Comparison of ENCODE assay signal across 19 mouse cellular contexts in genomic region chr11:87703654-87704053, GRCm38 (mm10). TPM values are rescaled to one million over a fixed set of nuclear protein-coding genes. Genes with fewer than 3 reads are reported as not detected.
DNase-seq lines count a peak whose midpoint lies in the region; ATAC-seq and TF ChIP-seq lines count a peak whose summit lies in the region.
"Had no signal": no experiment of that assay in that cellular context is flagged by ENCODE, and none has a peak within 500 bp of the region (broad histone marks: within the 10 kb centered on the region; RNA-seq: fewer than 3 reads in every experiment).

No protein-coding gene starts in this region.

- whole genome bisulfite sequencing in stomach, embryonic 16.5 days: 72% methylated on average over 5 of the region's 5 CpGs
- 66% methylated on average over 5 of the region's 5 CpGs for WGBS in stomach, postnatal 0 days
- 68% methylated on average over 5 of the region's 5 CpGs for WGBS in intestine, postnatal 0 days
- WGBS in liver, embryonic 16.5 days (ENCODE audit: insufficient replicate concordance): 45% methylated on average over 5 of the region's 5 CpGs

- peaks cover 6% of the 10 kb centered on the region; the same call in 1 of the 2 replicates for H3K4me1 ChIP-seq in stomach, embryonic 16.5 days (ENCODE audit: control insufficient read depth, insufficient read depth, low read length)
- no peaks in the 10 kb centered on the region for H3K4me1 ChIP-seq in stomach, postnatal 0 days (replicated peaks; ENCODE audit: control insufficient read depth, insufficient read depth)
- 0 out of 2 replicates have a peak, but pooled peaks cover 5% of the 10 kb centered on the region for H3K4me1 ChIP-seq in intestine, postnatal 0 days (replicated peaks; ENCODE audit: control insufficient read depth, insufficient read depth, low read length)
- H3K4me1 ChIP-seq in liver, embryonic 16.5 days (ENCODE audit: control insufficient read depth, low read depth, low read length): peaks cover 46% of the 10 kb centered on the region
- H3K4me1 ChIP-seq: neural tube, embryonic 15.5 days had no signal

- no peak for DNase-seq in stomach, postnatal 0 days (ENCODE audit: low spot score)
- no peak for DNase-seq in layer of hippocampus, postnatal 10 days (ENCODE audit: low spot score in 2 of 2)
- no peak for DNase-seq in adrenal gland, adult 2 months
- DNase-seq in spleen, postnatal 4 days (ENCODE audit: low spot score in 2 of 2): no peak
- DNase-seq: adrenal gland, adult 8-10 months; cerebellum, adult 8-10 months; gastrocnemius, postnatal 10 days; lung, adult 2 months; lung, postnatal 14 days had no signal

- peak overlapping the region; percentile 7; the same call in 1 of the 2 replicates for H3K27ac ChIP-seq in stomach, embryonic 16.5 days (ENCODE audit: low read length)
- no peak overlapping the region for H3K27ac ChIP-seq in stomach, postnatal 0 days (replicated peaks)
- 0 out of 2 replicates have a peak overlapping the region, but pooled peaks have one; percentile 50 for H3K27ac ChIP-seq in intestine, postnatal 0 days (ENCODE audit: low read depth, low read length)
- H3K27ac ChIP-seq in liver, embryonic 16.5 days (ENCODE audit: low read length): peak overlapping the region; percentile 69
- H3K27ac ChIP-seq: neural tube, embryonic 15.5 days had no signal

- ATAC-seq in stomach, embryonic 16.5 days (ENCODE audit: insufficient read depth, low FRiP score): no peak
- ATAC-seq in stomach, postnatal 0 days (ENCODE audit: low FRiP score, low TSS enrichment): no peak
- ATAC-seq in intestine, postnatal 0 days: no peak
- peak; percentile 57 for ATAC-seq in liver, embryonic 16.5 days (ENCODE audit: low read depth)
- ATAC-seq: forebrain, embryonic 14.5 days; hindbrain, embryonic 16.5 days had no signal

- H3K4me3 ChIP-seq in stomach, embryonic 16.5 days (replicated peaks; ENCODE audit: low read length): no peak overlapping the region
- H3K4me3 ChIP-seq in stomach, postnatal 0 days (ENCODE audit: low read depth, low read length): no peak overlapping the region
- no peak overlapping the region for H3K4me3 ChIP-seq in intestine, postnatal 0 days (ENCODE audit: low read depth, low read length)
- H3K4me3 ChIP-seq in liver, embryonic 16.5 days (ENCODE audit: low read depth, low read length): no peak overlapping the region
- H3K4me3 ChIP-seq: midbrain, embryonic 10.5 days; neural tube, embryonic 15.5 days had no signal

- no peak for TF ChIP-seq EP300 in stomach, postnatal 0 days (optimal IDR thresholded peaks at IDR 0.05)

- H3K27me3 ChIP-seq in stomach, embryonic 16.5 days (ENCODE audit: control insufficient read depth, insufficient read depth, low read length): no peaks in the 10 kb centered on the region
- H3K27me3 ChIP-seq in stomach, postnatal 0 days (ENCODE audit: control insufficient read depth, insufficient read depth, low read length): no peaks in the 10 kb centered on the region
- H3K27me3 ChIP-seq in intestine, postnatal 0 days (replicated peaks; ENCODE audit: control insufficient read depth, insufficient read depth, low read length): no peaks in the 10 kb centered on the region
- no peaks in the 10 kb centered on the region for H3K27me3 ChIP-seq in liver, embryonic 16.5 days (ENCODE audit: control insufficient read depth, insufficient read depth, low read depth, low read length)
- H3K27me3 ChIP-seq: neural tube, embryonic 15.5 days had no signal

- no peak overlapping the region for H3K9ac ChIP-seq in stomach, embryonic 16.5 days (ENCODE audit: low read length)
- no peak overlapping the region for H3K9ac ChIP-seq in stomach, postnatal 0 days (ENCODE audit: low read length)
- H3K9ac ChIP-seq in intestine, postnatal 0 days (ENCODE audit: low read depth, low read length): no peak overlapping the region
- H3K9ac ChIP-seq in liver, embryonic 16.5 days (ENCODE audit: low read depth, low read length): no peak overlapping the region
- H3K9ac ChIP-seq: neural tube, embryonic 15.5 days had no signal

- no peaks in the 10 kb centered on the region for H3K36me3 ChIP-seq in stomach, embryonic 16.5 days (ENCODE audit: control insufficient read depth, insufficient read depth, low read length)
- H3K36me3 ChIP-seq in stomach, postnatal 0 days (ENCODE audit: control insufficient read depth, insufficient read depth, low read length): no peaks in the 10 kb centered on the region
- no peaks in the 10 kb centered on the region for H3K36me3 ChIP-seq in intestine, postnatal 0 days (ENCODE audit: control insufficient read depth, insufficient read depth)
- no peaks in the 10 kb centered on the region for H3K36me3 ChIP-seq in liver, embryonic 16.5 days (ENCODE audit: control insufficient read depth, insufficient read depth)
- H3K36me3 ChIP-seq: midbrain, embryonic 10.5 days; neural tube, embryonic 15.5 days had no signal

- no peak overlapping the region for H3K4me2 ChIP-seq in stomach, embryonic 16.5 days (ENCODE audit: low read depth, low read length)
- no peak overlapping the region for H3K4me2 ChIP-seq in stomach, postnatal 0 days (replicated peaks; ENCODE audit: low read depth)
- peak overlapping the region; percentile 13; the same call in 1 of the 2 replicates for H3K4me2 ChIP-seq in intestine, postnatal 0 days (replicated peaks; ENCODE audit: low read depth)
- H3K4me2 ChIP-seq in liver, embryonic 16.5 days (ENCODE audit: low read depth, low read length): peak overlapping the region; percentile 19
- H3K4me2 ChIP-seq: heart, embryonic 11.5 days; neural tube, embryonic 15.5 days had no signal

- TF ChIP-seq CTCF in stomach, postnatal 0 days (IDR thresholded peaks at IDR 0.05; ENCODE audit: low read depth): no peak
- TF ChIP-seq CTCF in intestine, postnatal 0 days (IDR thresholded peaks at IDR 0.05; ENCODE audit: low read depth): no peak

- H3K9me3 ChIP-seq in stomach, embryonic 16.5 days (replicated peaks; ENCODE audit: control insufficient read depth, low read length): no peaks in the 10 kb centered on the region
- no peaks in the 10 kb centered on the region for H3K9me3 ChIP-seq in stomach, postnatal 0 days (ENCODE audit: control insufficient read depth, low read length)
- no peaks in the 10 kb centered on the region for H3K9me3 ChIP-seq in intestine, postnatal 0 days (ENCODE audit: control insufficient read depth)
- no peaks in the 10 kb centered on the region for H3K9me3 ChIP-seq in liver, embryonic 16.5 days (replicated peaks; ENCODE audit: control insufficient read depth, low read length)
- H3K9me3 ChIP-seq: midbrain, embryonic 10.5 days; neural tube, embryonic 15.5 days had no signal

RNA-seq across cellular contexts. Expression of gene Supt4a, which starts 33.7 kb away (rescaled TPM):
- 116 and 119 TPM in 2 replicates for polyA plus RNA-seq in stomach, embryonic 16.5 days (2015; fragmentation: Nextera tagmentation; extraction: Ambion mirVana)
- 119 and 121 TPM in 2 replicates for polyA plus RNA-seq in stomach, postnatal 0 days (2015; fragmentation: Nextera tagmentation; extraction: Ambion mirVana)
- 79.7 and 87.5 TPM in 2 replicates for polyA plus RNA-seq in intestine, postnatal 0 days (2015; fragmentation: Nextera tagmentation; extraction: Ambion mirVana)
- polyA plus RNA-seq in liver, embryonic 16.5 days (2015; fragmentation: Nextera tagmentation; extraction: Ambion mirVana): 180 and 196 TPM in 2 replicates
- 10 to 100 TPM; 56.1 to 59.9 TPM for total RNA-seq in layer of hippocampus, postnatal 10 days (2021)
- 10 to 100 TPM; 43.3 to 74.3 TPM for total RNA-seq in adrenal gland, adult 2 months (2021)
- 18.5 and 21.4 TPM in 2 replicates for polyA plus RNA-seq in adrenal gland, adult 2 months (2012; rRNA removed)

RNA-seq across cellular contexts. Expression of gene Rnf43, which starts 41.1 kb away (rescaled TPM):
- 14.7 and 16.9 TPM in 2 replicates for polyA plus RNA-seq in stomach, embryonic 16.5 days (2015; fragmentation: Nextera tagmentation; extraction: Ambion mirVana)
- 6.6 and 7.4 TPM in 2 replicates for polyA plus RNA-seq in stomach, postnatal 0 days (2015; fragmentation: Nextera tagmentation; extraction: Ambion mirVana)
- polyA plus RNA-seq in intestine, postnatal 0 days (2015; fragmentation: Nextera tagmentation; extraction: Ambion mirVana): 9.5 and 10.7 TPM in 2 replicates
- polyA plus RNA-seq in liver, embryonic 16.5 days (2015; fragmentation: Nextera tagmentation; extraction: Ambion mirVana): 4.8 and 5.8 TPM in 2 replicates
- total RNA-seq in layer of hippocampus, postnatal 10 days (2021): 1 to 10 TPM; 3.8 to 4.0 TPM
- 1 to 10 TPM; 3.8 to 7.8 TPM for total RNA-seq in adrenal gland, adult 2 months (2021)
- polyA plus RNA-seq in adrenal gland, adult 2 months (2012; rRNA removed): 5.3 and 6.4 TPM in 2 replicates
- total RNA-seq: hematopoietic stem cell, adult 5-6 weeks had no signal

RNA-seq across cellular contexts. Expression of gene Tspoap1, which starts 56.7 kb away (rescaled TPM):
- polyA plus RNA-seq in stomach, embryonic 16.5 days (2015; fragmentation: Nextera tagmentation; extraction: Ambion mirVana): 1.5 and 1.7 TPM in 2 replicates
- polyA plus RNA-seq in stomach, postnatal 0 days (2015; fragmentation: Nextera tagmentation; extraction: Ambion mirVana): 0.56 and 0.70 TPM in 2 replicates
- polyA plus RNA-seq in intestine, postnatal 0 days (2015; fragmentation: Nextera tagmentation; extraction: Ambion mirVana): 0.33 and 0.61 TPM in 2 replicates
- polyA plus RNA-seq in liver, embryonic 16.5 days (2015; fragmentation: Nextera tagmentation; extraction: Ambion mirVana): 1.7 and 2.7 TPM in 2 replicates
- 100 to 1,000 TPM; 149 to 174 TPM for total RNA-seq in layer of hippocampus, postnatal 10 days (2021)
- total RNA-seq in adrenal gland, adult 2 months (2021): 1 to 10 TPM; 3.3 to 4.6 TPM
- polyA plus RNA-seq in adrenal gland, adult 2 months (2012; rRNA removed): 6.6 and 9.7 TPM in 2 replicates
- polyA plus RNA-seq: heart, postnatal 0 days had no signal

Comparison
In these comparisons a context has a peak if more than half of its experiments do, and no peak if none do; other contexts are left out.
1. H3K4me2 ChIP-seq: peak in intestine, postnatal 0 days (single experiment) and liver, embryonic 16.5 days (single experiment); none in stomach, embryonic 16.5 days (single experiment) and stomach, postnatal 0 days (single experiment).